Mouse (Mus musculus): ENCODE measurements around the gene Arid1b. TPM values are rescaled to one million over a fixed set of nuclear protein-coding genes. Genes with fewer than 3 reads are reported as not detected.

Gene Arid1b
- polyA plus RNA-seq, 1 experiment from 2014 or later, result 4.8 TPM

- peak overlapping the region; percentile 82; the same call in 1 of the 2 replicates for H3K27ac ChIP-seq (ENCODE audit: low read depth, low read length)
- H3K36me3 ChIP-seq (ENCODE audit: control insufficient read depth, insufficient read depth), result no peaks in the 10 kb centered on the region
- 39% methylated on average over 3 of the region's 3 CpGs for WGBS
- no peak overlapping the region for H3K4me2 ChIP-seq (replicated peaks; ENCODE audit: low read depth)
- TF ChIP-seq CTCF (IDR thresholded peaks at IDR 0.05; ENCODE audit: low read depth), result peak; percentile 31; the same call in 1 of the 2 replicates
- H3K4me1 ChIP-seq (replicated peaks; ENCODE audit: control insufficient read depth, insufficient read depth, low read length), result peaks cover 4% of the 10 kb centered on the region; the same call in 1 of the 2 replicates
- no peak overlapping the region for H3K9ac ChIP-seq (ENCODE audit: low read depth, low read length)
- ATAC-seq, result no peak
- H3K9me3 ChIP-seq (ENCODE audit: control insufficient read depth), result no peaks in the 10 kb centered on the region
- H3K27me3 ChIP-seq (replicated peaks; ENCODE audit: control insufficient read depth, insufficient read depth, low read length), result no peaks in the 10 kb centered on the region
- H3K4me3 ChIP-seq (ENCODE audit: low read depth, low read length), result no peak overlapping the region
Observed at GRCm38 (mm10) chr17:4948501-4948900, 45.6 kb upstream of the Arid1b start.

GRCm38 (mm10) chr17:4954431-4954830, 39.7 kb upstream of the Arid1b start:
- Histone ChIP-seq H3K27me3 (replicated peaks; ENCODE audit: control insufficient read depth, insufficient read depth, low read length) (no peaks in the 10 kb centered on the region), H3K4me3 (ENCODE audit: low read depth, low read length) (no peak overlapping the region), H3K4me1 (replicated peaks; ENCODE audit: control insufficient read depth, insufficient read depth, low read length) (no peaks in the 10 kb centered on the region), H3K9ac (ENCODE audit: low read depth, low read length) (no peak overlapping the region), H3K4me2 (replicated peaks; ENCODE audit: low read depth) (no peak overlapping the region), H3K36me3 (ENCODE audit: control insufficient read depth, insufficient read depth) (no peaks in the 10 kb centered on the region), H3K9me3 (ENCODE audit: control insufficient read depth) (no peaks in the 10 kb centered on the region), H3K27ac (ENCODE audit: low read depth, low read length) (no peak overlapping the region)
- WGBS, result 82% methylated on average over 4 of the region's 4 CpGs
- no peak for TF ChIP-seq CTCF (IDR thresholded peaks at IDR 0.05; ENCODE audit: low read depth)
- ATAC-seq, result no peak

DNA sequence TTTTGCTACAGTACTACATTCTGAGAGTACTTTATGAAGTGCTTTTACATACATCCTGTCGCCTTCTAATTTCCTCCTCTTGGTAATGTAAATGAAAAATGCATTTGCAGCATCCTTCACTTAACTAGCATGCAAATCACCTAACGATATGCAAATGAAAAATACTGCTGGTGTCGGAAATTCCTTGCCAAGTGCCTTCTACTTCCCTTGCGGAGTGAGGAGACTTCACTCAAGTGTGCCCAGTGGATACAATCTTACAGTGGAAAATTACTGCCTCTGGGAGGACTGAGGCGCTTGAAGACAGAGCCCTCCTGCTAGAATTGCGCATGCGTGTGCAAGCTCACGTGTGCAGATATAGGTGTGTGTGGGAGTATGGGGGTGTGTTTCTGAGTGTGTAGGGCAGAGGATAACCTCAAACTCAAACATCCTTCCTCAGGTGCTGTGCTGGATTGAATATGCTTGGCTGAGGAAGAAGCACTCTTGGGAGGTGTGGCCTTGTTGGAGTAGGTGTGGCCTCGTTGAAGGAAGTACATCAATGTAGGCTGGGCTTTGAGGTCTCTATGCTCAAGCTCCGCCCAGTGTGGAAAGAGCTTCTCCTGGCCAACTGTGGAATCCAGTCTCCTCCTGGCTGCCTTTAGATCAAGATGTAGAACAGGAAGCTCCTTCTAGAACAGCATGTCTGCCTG, 29.8 kb upstream of the Arid1b start:
- Histone ChIP-seq H3K27me3 (replicated peaks; ENCODE audit: control insufficient read depth, insufficient read depth, low read length) (no peaks in the 10 kb centered on the region), H3K9me3 (ENCODE audit: control insufficient read depth) (no peaks in the 10 kb centered on the region), H3K4me1 (replicated peaks; ENCODE audit: control insufficient read depth, insufficient read depth, low read length) (no peaks in the 10 kb centered on the region), H3K9ac (ENCODE audit: low read depth, low read length) (no peak overlapping the region), H3K27ac (ENCODE audit: low read depth, low read length) (no peak overlapping the region), H3K36me3 (ENCODE audit: control insufficient read depth, insufficient read depth) (no peaks in the 10 kb centered on the region), H3K4me3 (ENCODE audit: low read depth, low read length) (no peak overlapping the region), H3K4me2 (replicated peaks; ENCODE audit: low read depth) (no peak overlapping the region)
- TF ChIP-seq CTCF (IDR thresholded peaks at IDR 0.05; ENCODE audit: low read depth), result no peak
- no peak for ATAC-seq
- 87% methylated on average over 10 of the region's 10 CpGs for WGBS

- H3K27me3 ChIP-seq (replicated peaks; ENCODE audit: control insufficient read depth, insufficient read depth, low read length), result no peaks in the 10 kb centered on the region
- H3K4me2 ChIP-seq (replicated peaks; ENCODE audit: low read depth), result no peak overlapping the region
- H3K9ac ChIP-seq (ENCODE audit: low read depth, low read length), result no peak overlapping the region
- no peak overlapping the region for H3K27ac ChIP-seq (ENCODE audit: low read depth, low read length)
- no peaks in the 10 kb centered on the region for H3K9me3 ChIP-seq (ENCODE audit: control insufficient read depth)
- no peak overlapping the region for H3K4me3 ChIP-seq (ENCODE audit: low read depth, low read length)
- no peak for TF ChIP-seq CTCF (IDR thresholded peaks at IDR 0.05; ENCODE audit: low read depth)
- no peaks in the 10 kb centered on the region for H3K4me1 ChIP-seq (replicated peaks; ENCODE audit: control insufficient read depth, insufficient read depth, low read length)
- H3K36me3 ChIP-seq (ENCODE audit: control insufficient read depth, insufficient read depth), result no peaks in the 10 kb centered on the region
- 64% methylated on average over 4 of the region's 4 CpGs for WGBS
- ATAC-seq, result no peak
Observed at GRCm38 (mm10) chr17:4967201-4967600, 26.9 kb upstream of the Arid1b start.

- H3K4me2 ChIP-seq (replicated peaks; ENCODE audit: low read depth), result no peak overlapping the region
- no peak overlapping the region for H3K27ac ChIP-seq (ENCODE audit: low read depth, low read length)
- H3K9me3 ChIP-seq (ENCODE audit: control insufficient read depth), result no peaks in the 10 kb centered on the region
- no peaks in the 10 kb centered on the region for H3K27me3 ChIP-seq (replicated peaks; ENCODE audit: control insufficient read depth, insufficient read depth, low read length)
- no peaks in the 10 kb centered on the region for H3K4me1 ChIP-seq (replicated peaks; ENCODE audit: control insufficient read depth, insufficient read depth, low read length)
- no peak for TF ChIP-seq CTCF (IDR thresholded peaks at IDR 0.05; ENCODE audit: low read depth)
- no peaks in the 10 kb centered on the region for H3K36me3 ChIP-seq (ENCODE audit: control insufficient read depth, insufficient read depth)
- H3K9ac ChIP-seq (ENCODE audit: low read depth, low read length), result no peak overlapping the region
- no peak for ATAC-seq
- WGBS, result 94% methylated on average over 3 of the region's 3 CpGs
- H3K4me3 ChIP-seq (ENCODE audit: low read depth, low read length), result no peak overlapping the region
Observed at GRCm38 (mm10) chr17:4968035-4968434, 26.1 kb upstream of the Arid1b start.

- Histone ChIP-seq H3K36me3 (ENCODE audit: control insufficient read depth, insufficient read depth) (no peaks in the 10 kb centered on the region), H3K9me3 (ENCODE audit: control insufficient read depth) (no peaks in the 10 kb centered on the region), H3K27ac (ENCODE audit: low read depth, low read length) (no peak overlapping the region), H3K27me3 (replicated peaks; ENCODE audit: control insufficient read depth, insufficient read depth, low read length) (no peaks in the 10 kb centered on the region), H3K4me1 (replicated peaks; ENCODE audit: control insufficient read depth, insufficient read depth, low read length) (no peaks in the 10 kb centered on the region), H3K4me2 (replicated peaks; ENCODE audit: low read depth) (no peak overlapping the region), H3K9ac (ENCODE audit: low read depth, low read length) (no peak overlapping the region), H3K4me3 (ENCODE audit: low read depth, low read length) (no peak overlapping the region)
- TF ChIP-seq CTCF (IDR thresholded peaks at IDR 0.05; ENCODE audit: low read depth), result no peak
- no peak for ATAC-seq
- WGBS, result 91% methylated on average over 5 of the region's 5 CpGs
Observed at GRCm38 (mm10) chr17:4968878-4969277, 25.3 kb upstream of the Arid1b start.

Data from intestine, postnatal 0 days (tissue).